Mouse (Mus musculus) brown adipose tissue, adult 24 weeks (tissue): ENCODE measurements around the gene Rpn1. TPM values are rescaled to one million over a fixed set of nuclear protein-coding genes. Genes with fewer than 3 reads are reported as not detected.

ENCODE experiments used
- H3K27ac ChIP-seq: fragments of 200-500 bp; replicated peaks from 2 replicates; pipeline ENCODE4 v1.5.1; 2012; ENCODE audit warnings: low read depth, mild to moderate bottlenecking, low read length
- H3K4me1 ChIP-seq: fragments of 200-500 bp; 2 replicates; pipeline ENCODE4 v1.6.1; 2012; ENCODE audit warnings: low read length, mixed read lengths; ENCODE audit not compliant: control insufficient read depth, insufficient read depth, insufficient read length
- H3K4me3 ChIP-seq: fragments of 200-500 bp; 2 replicates; pipeline ENCODE4 v1.5.1; 2012; ENCODE audit warnings: low read depth, mild to moderate bottlenecking, low read length, moderate library complexity; ENCODE audit not compliant: insufficient read depth
- polyA plus RNA-seq: library from polyadenylated mRNA; stranded (reverse); fragments of >200 nt; gene quantifications from 2 replicates; pipeline ENCODE4 v1.2.4, GENCODE M21; 2012; ENCODE audit not compliant: missing spikeins, insufficient read depth, insufficient read length

The Rpn1 gene
- 42.2 and 50.8 TPM in 2 replicates for polyA plus RNA-seq

- H3K27ac ChIP-seq: no peak within 1 kb of the TSS; the same call in 1 of the 2 replicates
- peaks cover 4% of the 10 kb centered on the region for H3K4me1 ChIP-seq
- H3K4me3 ChIP-seq: peak within 1 kb of the TSS; percentile 99
Observed at GRCm38 (mm10) chr6:88084278-88085151, at the start of gene Rpn1. Gene Rpn1 (plus strand): TSS chr6:88084482.

GRCm38 (mm10) chr6:88037471-88038045 is 46.7 kb upstream of the Rpn1 start:
- Histone ChIP-seq H3K4me1 (peaks cover 24% of the 10 kb centered on the region), H3K27ac (0 out of 2 replicates have a peak overlapping the region, but pooled peaks have one; percentile 29), H3K4me3 (no peak overlapping the region)

- no peak overlapping the region for H3K27ac ChIP-seq
- H3K4me1 ChIP-seq: peaks cover 30% of the 10 kb centered on the region
- no peak overlapping the region for H3K4me3 ChIP-seq
Observed at GRCm38 (mm10) chr6:88039426-88039825, 44.9 kb upstream of the Rpn1 start.

- Histone ChIP-seq H3K4me1 (peaks cover 30% of the 10 kb centered on the region), H3K27ac (no peak overlapping the region), H3K4me3 (no peak overlapping the region)
Observed at GRCm38 (mm10) chr6:88041221-88041620, 43.1 kb upstream of the Rpn1 start.

- no peak overlapping the region for H3K4me3 ChIP-seq
- H3K27ac ChIP-seq: no peak overlapping the region
- peaks cover 27% of the 10 kb centered on the region for H3K4me1 ChIP-seq
Observed at GRCm38 (mm10) chr6:88042336-88042735, 41.9 kb upstream of the Rpn1 start.

GRCm38 (mm10) chr6:88044234-88044576 is 40.1 kb upstream of the Rpn1 start:
- Histone ChIP-seq H3K4me3 (peak overlapping the region; percentile 99), H3K27ac (peak overlapping the region; percentile 85), H3K4me1 (peaks cover 16% of the 10 kb centered on the region)

- H3K4me1 ChIP-seq: peaks cover 16% of the 10 kb centered on the region
- peak within 1 kb of the TSS; percentile 99 for H3K4me3 ChIP-seq
- peak within 1 kb of the TSS; percentile 85 for H3K27ac ChIP-seq
Observed at GRCm38 (mm10) chr6:88044577-88045405, 39.5 kb upstream of the Rpn1 start, which contains the start of gene Rab7. Gene Rab7 (minus strand): TSS chr6:88045270.

- no peak overlapping the region for H3K27ac ChIP-seq
- H3K4me3 ChIP-seq: 0 out of 2 replicates have a peak overlapping the region, but pooled peaks have one; percentile 9
Observed at GRCm38 (mm10) chr6:88045406-88045766, 38.9 kb upstream of the Rpn1 start.

GRCm38 (mm10) chr6:88047853-88048252 is 36.4 kb upstream of the Rpn1 start:
- Histone ChIP-seq H3K27ac (no peak overlapping the region), H3K4me3 (no peak overlapping the region), H3K4me1 (peaks cover 6% of the 10 kb centered on the region)

More at GRCm38 (mm10) chr6:88045406-88045766, 38.9 kb upstream of the Rpn1 start:
- peaks cover 15% of the 10 kb centered on the region for H3K4me1 ChIP-seq

- Histone ChIP-seq H3K4me3 (no peak overlapping the region), H3K27ac (no peak overlapping the region), H3K4me1 (no peaks in the 10 kb centered on the region)
Observed at GRCm38 (mm10) chr6:88049008-88049407, 35.3 kb upstream of the Rpn1 start.

- no peak overlapping the region for H3K27ac ChIP-seq
Observed at GRCm38 (mm10) chr6:88051206-88051605, 33.1 kb upstream of the Rpn1 start.

GRCm38 (mm10) chr6:88053228-88054080 is 30.8 kb upstream of the Rpn1 start:
- H3K4me1 ChIP-seq: no peaks in the 10 kb centered on the region
- H3K27ac ChIP-seq: no peak overlapping the region
- H3K4me3 ChIP-seq: no peak overlapping the region

More at GRCm38 (mm10) chr6:88051206-88051605, 33.1 kb upstream of the Rpn1 start:
- Histone ChIP-seq H3K4me1 (no peaks in the 10 kb centered on the region), H3K4me3 (no peak overlapping the region)

- Histone ChIP-seq H3K4me1 (no peaks in the 10 kb centered on the region), H3K4me3 (no peak overlapping the region), H3K27ac (no peak overlapping the region)
Observed at GRCm38 (mm10) chr6:88054081-88054835, 30.0 kb upstream of the Rpn1 start.

- no peaks in the 10 kb centered on the region for H3K4me1 ChIP-seq
- no peak overlapping the region for H3K27ac ChIP-seq
- H3K4me3 ChIP-seq: no peak overlapping the region
Observed at GRCm38 (mm10) chr6:88055663-88056062, 28.6 kb upstream of the Rpn1 start.
